Mouse (Mus musculus) heart, adult 2 months (tissue): ENCODE measurements around the gene Olfr1225. TPM values are rescaled to one million over a fixed set of nuclear protein-coding genes. Genes with fewer than 3 reads are reported as not detected.
"Not testable (repeated sequence)": the region's sequence is repeated elsewhere in the genome, so short reads cannot be mapped to it uniquely, and the experiment has no call there.

Source experiments
- DNase-seq, 2 experiments: peaks; one replicate each; pipeline ENCODE4 v3.0.0; 2021
- H3K27ac ChIP-seq: fragments of 200-600 bp; 2 replicates; pipeline ENCODE4 v1.8.1; 2022
- H3K27me3 ChIP-seq: fragments of 200-500 bp; 2 replicates; pipeline ENCODE4 v1.6.1; 2012; ENCODE audit warnings: mild to moderate bottlenecking, low read length, inconsistent platforms, mixed read lengths; ENCODE audit not compliant: control insufficient read depth, insufficient read depth
- H3K36me3 ChIP-seq: fragments of 200-500 bp; 2 replicates; pipeline ENCODE4 v1.6.1; 2012; ENCODE audit warnings: low read length, inconsistent platforms; ENCODE audit not compliant: control insufficient read depth, insufficient read depth
- H3K4me1 ChIP-seq: fragments of 200-500 bp; 2 replicates; pipeline ENCODE4 v1.6.1; 2011; ENCODE audit warnings: low read length; ENCODE audit not compliant: control insufficient read depth, insufficient read depth
- H3K4me3 ChIP-seq: fragments of 200-600 bp; 2 replicates; pipeline ENCODE4 v1.8.1; 2022
- H3K79me2 ChIP-seq: fragments of 200-500 bp; replicated peaks from 2 replicates; pipeline ENCODE4 v1.6.1; 2012; ENCODE audit warnings: mild to moderate bottlenecking, inconsistent platforms, low read length, moderate library complexity, mixed read lengths; ENCODE audit not compliant: control insufficient read depth, insufficient read depth
- H3K9ac ChIP-seq: fragments of 200-500 bp; 2 replicates; pipeline ENCODE4 v1.6.1; 2012; ENCODE audit warnings: low read depth, mild to moderate bottlenecking, control low read depth, inconsistent platforms, low read length, mixed read lengths
- CTCF ChIP-seq: fragments of 200-600 bp; IDR thresholded peaks from 2 replicates; pipeline ENCODE4 v1.8.1; 2022; ENCODE audit warnings: antibody characterized with exemption, mild to moderate bottlenecking, moderate library complexity
- EP300 ChIP-seq: fragments of 200-500 bp; IDR thresholded peaks from 2 replicates; pipeline ENCODE4 v1.6.1; 2011; ENCODE audit warnings: low read depth, low read length, control low read depth; ENCODE audit not compliant: insufficient read depth
- POLR2A ChIP-seq: fragments of 200-500 bp; IDR thresholded peaks from 2 replicates; pipeline ENCODE4 v1.6.1; 2011; ENCODE audit warnings: mild to moderate bottlenecking, low read depth, low read length, control low read depth; ENCODE audit not compliant: insufficient read depth
- WGBS: fragments of 180-500 bp; shearing (Covaris S2); methylation state at CpG from one replicate; pipeline ENCODE4 v1.1.7; 2018; 5-methylcytosine and 5-hydroxymethylcytosine counted together
- intact Hi-C: fragments of 180-260 bp; cut with DNase I; formaldehyde crosslinking; loops from one replicate; pipeline ENCODE4 v1.15.1; 2025
- long read RNA-seq: library from polyadenylated mRNA; stranded (forward); transcript quantifications from one replicate; pipeline ENCODE4 v2.0.0, GENCODE M21; 2021
- polyA plus RNA-seq: library from polyadenylated mRNA; depleted of rRNA; stranded (reverse); fragments of >200 nt; gene quantifications from 2 replicates; pipeline ENCODE4 v1.2.3, GENCODE M21; 2012; rRNA removed
- total RNA-seq, 2 experiments: library from RNA; stranded (reverse); gene quantifications; 2 replicates each; pipeline ENCODE4 v1.2.3; 2021

The Olfr1225 gene
- total RNA-seq: not detected
- not detected in 2 replicates for polyA plus RNA-seq
- long read RNA-seq: 0 reads

DNA sequence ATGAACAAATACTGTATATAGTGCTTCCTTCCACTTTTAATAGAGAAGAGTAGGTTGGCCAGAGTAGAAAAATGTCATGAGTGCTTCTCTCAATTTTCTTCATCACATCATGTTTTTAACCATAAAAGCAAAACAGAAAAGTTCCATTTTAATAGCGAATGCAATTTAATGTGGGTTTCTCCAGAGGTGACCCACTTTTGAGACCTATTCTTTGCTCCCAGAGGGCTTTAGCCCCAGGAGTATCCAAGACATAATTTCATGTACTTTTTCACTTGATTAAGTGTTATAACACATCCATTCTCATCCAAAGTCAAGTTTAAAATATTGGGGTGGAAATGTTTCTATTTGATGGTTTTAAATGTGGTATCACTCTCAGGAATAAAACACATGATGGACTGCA lies at the start of gene Olfr1225:
Olfr1225 (minus strand) TSS at position 101 of the 400 bp plus-strand sequence.
- intact Hi-C loops: no loop called here
- no peaks in the 10 kb centered on the region for H3K4me1 ChIP-seq
- 74% methylated on average over 1 of the region's 1 CpGs for WGBS
- H3K36me3 ChIP-seq: no peaks in the 10 kb centered on the region
- no peak within 1 kb of the TSS for H3K9ac ChIP-seq
- no peaks in the 10 kb centered on the region for H3K27me3 ChIP-seq
- no peak for DNase-seq
- no peak within 1 kb of the TSS for H3K4me3 ChIP-seq
- H3K79me2 ChIP-seq: no peaks in the 10 kb centered on the region
- H3K27ac ChIP-seq: no peak within 1 kb of the TSS
- TF ChIP-seq POLR2A (no peak), EP300 (no peak), CTCF (no peak)

DNA sequence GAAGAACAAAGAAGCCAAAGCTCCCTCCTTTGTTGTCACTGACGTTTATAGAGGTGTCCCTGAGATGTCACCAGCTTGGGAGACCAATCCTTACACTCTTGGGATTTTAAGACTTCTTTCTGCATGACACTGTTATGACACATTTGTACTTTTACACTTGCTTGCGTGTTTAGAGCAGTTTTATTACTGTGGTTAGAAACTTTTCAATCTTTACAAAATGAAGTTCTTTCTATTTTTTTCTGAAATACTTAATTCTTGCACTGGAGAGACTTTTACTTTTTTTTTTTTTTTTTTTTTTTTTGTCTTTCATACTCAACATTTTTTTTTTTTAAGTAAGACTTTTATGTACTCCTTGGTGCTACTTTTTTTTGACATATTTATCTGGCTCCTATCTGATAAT lies 25.5 kb upstream of the Olfr1225 start, which contains the start of gene Olfr1226:
Olfr1226 (minus strand) TSS at position 101 of the 400 bp plus-strand sequence.
- no peaks in the 10 kb centered on the region for H3K4me1 ChIP-seq
- H3K27ac ChIP-seq: no peak within 1 kb of the TSS
- no peak for DNase-seq
- no peak within 1 kb of the TSS for H3K9ac ChIP-seq
- H3K79me2 ChIP-seq: no peaks in the 10 kb centered on the region
- H3K27me3 ChIP-seq: no peaks in the 10 kb centered on the region
- intact Hi-C loops: no loop called here
- TF ChIP-seq EP300 (no peak), POLR2A (no peak), CTCF (no peak)
- WGBS: 46% methylated on average over 2 of the region's 2 CpGs
- no peak within 1 kb of the TSS for H3K4me3 ChIP-seq
- no peaks in the 10 kb centered on the region for H3K36me3 ChIP-seq

- intact Hi-C loops: no loop called here
- 68% methylated on average over 3 of the region's 3 CpGs for WGBS
- H3K27ac ChIP-seq: no peak overlapping the region
- H3K4me1 ChIP-seq: no peaks in the 10 kb centered on the region
- H3K79me2 ChIP-seq: no peaks in the 10 kb centered on the region
- H3K4me3 ChIP-seq: no peak overlapping the region
- no peak for DNase-seq
- TF ChIP-seq CTCF (no peak), POLR2A (no peak), EP300 (no peak)
- no peaks in the 10 kb centered on the region for H3K27me3 ChIP-seq
- H3K9ac ChIP-seq: no peak overlapping the region
- no peaks in the 10 kb centered on the region for H3K36me3 ChIP-seq
Observed at GRCm38 (mm10) chr2:89196325-89196982, 22.0 kb upstream of the Olfr1225 start.

- H3K4me3 ChIP-seq, H3K36me3 ChIP-seq, H3K4me1 ChIP-seq, H3K79me2 ChIP-seq, DNase-seq, H3K27me3 ChIP-seq, intact Hi-C loops, H3K9ac ChIP-seq, H3K27ac ChIP-seq: not testable (repeated sequence)
- 61% methylated on average over 4 of the region's 4 CpGs for WGBS
Observed at GRCm38 (mm10) chr2:89164711-89165110, 9.8 kb downstream of the Olfr1225 start.

- intact Hi-C loops, H3K36me3 ChIP-seq, H3K79me2 ChIP-seq, H3K27ac ChIP-seq, H3K4me1 ChIP-seq, DNase-seq, H3K9ac ChIP-seq, H3K4me3 ChIP-seq, H3K27me3 ChIP-seq: not testable (repeated sequence)
- WGBS: 85% methylated on average over 8 of the region's 8 CpGs
Observed at GRCm38 (mm10) chr2:89163991-89164390, 10.5 kb downstream of the Olfr1225 start, which contains the start of gene Olfr1224-ps1. Gene Olfr1224-ps1, minus strand, starts transcription at chr2:89164091.

DNA sequence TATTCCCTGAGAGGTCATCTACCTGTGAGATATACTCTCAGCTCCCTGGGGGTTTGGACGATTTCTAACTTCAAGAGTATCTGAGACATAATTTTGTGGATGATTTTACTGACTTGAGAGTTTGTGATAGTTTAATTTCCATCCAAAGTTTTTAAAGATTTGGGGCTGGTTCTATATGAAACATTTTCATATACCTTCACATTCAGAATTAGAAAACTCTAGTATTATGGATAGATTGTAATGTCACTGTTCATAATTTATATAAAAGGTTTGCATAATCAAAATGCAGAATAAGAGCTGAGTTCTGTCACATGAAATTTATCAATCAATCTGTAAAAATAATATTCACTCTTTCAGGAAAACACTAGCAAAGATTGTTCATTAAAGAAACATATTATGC lies 23.0 kb downstream of the Olfr1225 start, which contains the start of gene Olfr1223:
Olfr1223 (minus strand) TSS at position 101 of the 400 bp plus-strand sequence.
- TF ChIP-seq CTCF (no peak), EP300 (no peak), POLR2A (no peak)
- H3K27me3 ChIP-seq: no peaks in the 10 kb centered on the region
- H3K79me2 ChIP-seq: no peaks in the 10 kb centered on the region
- H3K4me3 ChIP-seq: no peak within 1 kb of the TSS
- H3K4me1 ChIP-seq: no peaks in the 10 kb centered on the region
- H3K9ac ChIP-seq: no peak within 1 kb of the TSS
- intact Hi-C loops: no loop called here
- DNase-seq: no peak
- no peaks in the 10 kb centered on the region for H3K36me3 ChIP-seq
- WGBS: 46% methylated on average over 1 of the region's 1 CpGs
- no peak within 1 kb of the TSS for H3K27ac ChIP-seq
